Mouse (Mus musculus): ENCODE results near the gene Cma1.
"Not testable (repeated sequence)": the region's sequence is repeated elsewhere in the genome, so short reads cannot be mapped to it uniquely, and the experiment has no call there.

The Cma1 gene

DNA sequence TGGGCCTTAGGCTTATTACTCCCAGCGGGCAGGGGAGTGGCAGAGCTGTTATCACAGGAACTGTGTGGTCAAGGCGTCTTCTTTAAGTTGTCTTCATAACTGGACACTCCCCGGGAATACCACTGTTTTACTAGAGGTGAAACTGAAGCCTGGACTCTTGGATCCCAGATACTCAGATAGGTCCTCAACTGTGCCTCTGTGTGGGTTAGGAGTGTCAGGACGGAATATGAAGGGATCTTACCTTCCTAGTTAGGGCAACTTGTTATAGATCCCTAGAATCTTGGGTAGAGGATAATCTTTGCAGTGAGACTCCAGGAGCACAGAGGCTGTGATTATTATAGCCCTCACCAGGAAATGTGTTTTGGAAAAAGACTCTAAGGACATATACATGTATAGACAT, at the start of gene Cma1:
TSS of gene Cma1 (minus strand) at position 101 of the 400 bp plus-strand sequence.
- DNase-seq (ENCODE audit: low read depth, low spot score): no peak

DNA sequence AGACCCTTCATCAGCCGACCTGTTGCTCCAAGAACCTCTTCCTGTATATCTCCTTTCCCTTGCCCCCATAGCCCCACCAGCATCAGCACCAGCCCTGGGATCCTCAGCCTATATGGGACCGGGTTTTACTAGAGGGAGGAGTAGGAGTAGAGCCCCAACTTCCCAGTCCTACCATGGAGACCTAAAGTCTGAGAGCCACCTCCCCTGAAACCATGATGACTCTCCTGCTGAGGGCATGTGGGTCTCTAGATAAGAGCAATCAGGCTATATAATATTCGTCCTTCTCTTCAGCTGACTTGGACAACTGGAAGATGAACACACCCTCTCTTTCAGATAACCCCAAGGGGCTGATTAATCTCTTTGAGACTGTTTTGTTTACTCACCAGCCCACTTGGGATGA, 43.0 kb upstream of the Cma1 start:
- DNase-seq (ENCODE audit: low read depth, low spot score): not testable (repeated sequence)

DNA sequence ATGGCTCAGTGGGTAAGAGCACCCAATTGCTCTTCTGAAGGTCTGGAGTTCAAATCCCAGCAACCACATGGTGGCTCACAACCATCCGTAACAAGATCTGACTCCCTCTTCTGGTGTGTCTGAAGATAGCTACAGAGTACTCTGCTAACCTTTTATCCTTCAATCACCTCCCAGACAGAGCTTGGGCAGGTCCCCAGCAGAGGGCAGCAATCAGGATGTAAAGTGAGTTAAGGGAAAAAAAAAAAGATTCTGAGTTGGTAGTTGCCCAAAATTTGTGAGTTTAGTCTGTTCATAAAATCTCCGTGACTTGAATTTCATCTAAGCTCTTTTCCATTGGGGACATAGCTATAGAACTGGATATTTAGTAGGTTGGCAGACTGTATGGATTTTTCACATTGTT, 19.4 kb upstream of the Cma1 start:
- not testable (repeated sequence) for DNase-seq (ENCODE audit: low read depth, low spot score)

DNA sequence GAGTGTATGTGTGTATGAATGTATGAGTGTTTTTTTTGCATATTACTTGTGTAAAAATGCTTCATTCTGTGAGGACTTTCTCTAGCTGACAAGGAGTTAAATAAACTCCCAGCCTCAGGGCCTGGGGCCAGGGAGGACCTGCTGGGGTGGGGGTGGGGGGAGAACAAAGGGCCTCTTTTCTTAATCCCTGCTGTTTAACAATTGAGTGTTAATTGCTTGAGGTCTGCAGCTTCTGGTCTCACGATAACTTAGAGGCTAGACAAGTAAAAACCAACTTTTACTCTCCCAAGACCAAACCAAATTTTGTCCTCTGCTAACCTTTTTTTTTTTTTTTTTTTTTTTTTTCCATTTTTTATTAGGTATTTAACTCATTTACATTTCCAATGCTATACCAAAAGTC, 18.8 kb upstream of the Cma1 start:
- DNase-seq (ENCODE audit: low read depth, low spot score): no peak

DNA sequence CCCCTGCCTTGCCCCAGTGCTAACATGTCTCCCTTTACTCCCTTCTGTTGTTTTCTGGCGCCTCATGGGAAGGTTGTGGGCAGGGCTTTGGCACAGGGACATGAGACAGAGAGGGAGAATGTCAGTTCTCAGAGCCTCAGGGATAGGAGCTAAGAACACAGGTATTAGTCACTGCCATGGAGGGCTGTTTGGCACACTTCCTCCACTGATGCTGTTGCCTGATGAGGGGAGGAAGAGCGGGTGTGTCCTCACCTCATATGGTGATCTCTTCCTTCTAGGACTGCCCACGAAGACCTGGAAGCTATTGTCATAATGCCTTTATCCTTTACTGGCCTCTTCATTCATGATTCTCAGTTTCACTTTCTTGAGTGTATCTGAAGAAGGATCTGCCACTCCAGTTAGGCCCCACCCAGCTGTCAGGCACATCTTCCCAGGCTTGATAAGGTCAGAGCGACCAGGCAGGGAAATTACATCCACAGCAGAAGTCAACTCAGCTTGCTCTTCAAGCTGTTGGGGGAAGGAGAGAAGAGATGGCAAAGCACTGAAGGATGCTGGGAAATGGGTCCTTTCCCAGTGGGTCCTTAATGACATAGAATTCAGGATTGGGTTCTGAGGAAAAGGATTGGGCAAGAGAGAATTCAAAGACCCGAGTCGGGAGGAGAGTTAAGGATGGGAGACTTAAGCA, 6.0 kb upstream of the Cma1 start, which contains the start of gene Cma2:
TSS of gene Cma2 (plus strand) at position 635 of the 685 bp plus-strand sequence.
- DNase-seq (ENCODE audit: low read depth, low spot score): peak; percentile 23

DNA sequence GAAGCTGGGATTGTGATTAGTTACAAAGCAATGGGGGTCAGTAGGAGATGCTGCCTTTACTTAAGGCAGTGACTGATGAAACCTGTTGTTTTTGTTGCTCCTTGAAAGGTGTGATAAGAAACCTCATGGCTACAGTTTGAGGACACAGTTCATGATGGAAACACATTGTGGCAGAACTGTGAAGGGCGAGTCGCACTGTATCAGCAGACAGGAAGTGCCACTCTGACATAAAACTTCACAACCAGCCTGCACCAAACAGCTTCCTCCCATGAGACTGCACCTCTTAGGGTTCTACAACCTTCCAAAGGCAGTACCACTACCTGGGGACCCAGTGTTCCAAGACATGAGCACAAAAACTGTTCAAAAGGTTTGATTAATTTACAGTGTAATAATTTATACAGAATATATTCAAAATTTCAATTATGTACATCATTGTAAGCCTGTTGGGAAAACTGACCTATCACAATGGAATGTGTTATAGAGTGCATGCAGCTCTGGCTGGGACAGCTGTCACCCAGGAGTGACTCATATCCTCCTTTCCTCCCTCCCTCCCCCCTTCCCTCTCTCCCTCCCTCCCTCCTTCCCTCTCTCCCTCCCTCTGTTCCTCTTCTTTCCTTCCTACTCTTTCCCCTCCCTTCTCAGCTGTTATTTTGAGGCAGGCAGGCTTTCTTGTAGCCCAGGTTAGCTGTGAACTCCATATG, 1.9 kb upstream of the Cma1 start:
- DNase-seq (ENCODE audit: low read depth, low spot score): peak; percentile 45

DNA sequence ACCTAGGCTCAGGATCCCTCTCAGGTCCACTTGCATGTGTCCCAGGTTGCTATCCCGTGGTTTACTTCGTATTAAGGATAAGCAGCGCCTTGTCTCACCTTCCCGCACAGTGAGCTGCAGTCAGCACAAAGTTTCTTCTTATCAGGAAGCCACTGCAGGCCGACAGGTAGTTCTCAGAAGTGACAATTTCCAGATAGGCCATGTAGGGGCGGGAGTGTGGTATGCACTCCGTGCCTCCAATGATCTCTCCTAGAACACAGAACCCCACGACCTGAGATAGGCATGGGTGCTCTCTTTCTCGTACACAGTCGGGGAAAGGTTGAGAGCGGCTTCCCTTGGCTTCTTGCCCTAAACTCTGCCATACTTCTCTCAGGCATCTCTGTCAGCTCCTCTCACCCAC, 874 bp downstream of the Cma1 start:
- DNase-seq (ENCODE audit: low read depth, low spot score): no peak

DNA sequence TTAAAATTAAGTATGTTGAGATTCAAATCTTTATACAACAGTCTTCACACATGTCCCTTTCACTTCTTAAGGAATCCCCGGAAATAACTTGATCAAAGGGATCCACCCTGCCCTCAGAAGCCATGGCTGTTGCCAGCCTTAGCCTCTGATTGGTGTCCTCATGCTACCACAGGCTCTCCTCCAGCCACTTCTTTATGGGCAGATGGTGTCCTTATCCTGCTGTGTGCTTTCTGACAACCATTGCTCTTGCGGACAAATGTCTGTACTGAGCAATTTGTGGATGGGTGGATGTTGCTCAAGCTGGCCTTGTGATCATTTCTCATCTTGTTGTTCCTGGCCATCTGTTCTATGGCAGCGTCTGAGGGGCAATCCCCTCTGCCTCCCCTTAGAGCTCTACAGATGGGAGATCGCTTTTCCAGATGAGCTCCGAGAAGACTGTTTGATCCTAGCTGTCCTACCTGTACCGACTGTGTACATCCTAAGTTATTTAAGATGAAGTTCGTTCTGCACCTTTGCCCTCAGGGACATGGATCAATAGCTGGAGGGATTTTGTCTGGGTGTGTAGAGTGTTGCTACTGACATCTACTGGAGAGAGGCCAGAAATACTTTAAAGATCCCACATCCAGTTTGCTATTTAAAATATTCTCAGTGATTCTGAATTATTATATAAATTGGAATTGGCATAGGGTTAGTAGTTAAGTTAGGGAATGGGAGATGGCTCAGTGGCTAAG, 4.2 kb downstream of the Cma1 start:
- DNase-seq (ENCODE audit: low read depth, low spot score): peak; percentile 81

DNA sequence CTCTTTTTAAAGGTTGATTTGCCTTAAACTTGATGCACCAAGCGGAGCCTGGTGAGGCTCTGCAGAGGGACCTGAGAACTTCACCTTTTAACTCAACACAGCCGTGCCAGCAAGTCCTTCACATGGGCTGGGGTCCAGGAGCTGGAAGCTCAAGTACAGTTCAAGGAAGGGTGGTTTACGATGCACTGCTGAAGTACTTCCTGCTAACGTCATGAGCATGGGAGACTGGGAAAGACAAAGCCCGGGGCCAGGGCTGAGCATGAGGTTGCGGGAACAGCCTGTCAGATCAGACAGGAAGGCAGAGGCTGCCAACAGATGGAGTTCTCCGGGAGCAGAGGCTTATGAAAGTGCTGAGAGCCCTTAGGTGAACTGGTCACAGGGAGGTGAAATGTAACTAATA, 10.9 kb downstream of the Cma1 start:
- DNase-seq (ENCODE audit: low read depth, low spot score): no peak

DNA sequence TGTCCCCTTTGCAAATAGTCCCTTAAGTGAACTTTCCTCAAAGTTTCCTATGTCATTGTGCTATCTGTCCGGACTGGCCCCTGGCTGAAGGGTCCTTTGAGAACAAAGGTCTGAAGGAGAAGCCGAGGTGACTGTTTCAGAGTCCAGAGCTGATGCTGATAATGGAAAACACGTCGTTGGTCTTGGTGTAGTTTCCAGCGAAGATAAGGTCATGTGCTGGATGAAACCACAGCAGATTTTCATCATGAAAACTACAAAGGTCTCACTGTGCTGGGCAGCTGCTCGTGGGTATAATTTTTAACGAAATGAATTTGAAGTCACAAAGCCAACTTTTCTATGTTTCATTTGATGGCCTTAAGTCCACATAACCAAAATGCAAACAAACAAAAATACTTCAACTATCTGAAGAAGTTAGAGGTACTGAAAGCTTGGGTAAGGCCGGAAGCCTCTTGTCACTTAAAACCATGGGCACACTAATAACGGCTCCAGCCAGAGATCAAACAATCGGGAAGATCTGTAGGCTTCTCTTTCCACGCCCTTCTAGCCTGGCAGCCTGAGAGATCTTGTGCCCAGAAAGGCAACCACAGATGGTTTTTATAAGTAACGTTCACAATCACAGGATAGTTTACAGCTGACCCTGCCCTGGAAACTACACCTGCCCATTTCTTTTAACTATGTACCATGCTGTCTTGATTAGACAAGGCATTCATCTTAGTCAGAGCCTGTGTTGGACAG, 15.0 kb downstream of the Cma1 start:
- DNase-seq (ENCODE audit: low read depth, low spot score): no peak

DNA sequence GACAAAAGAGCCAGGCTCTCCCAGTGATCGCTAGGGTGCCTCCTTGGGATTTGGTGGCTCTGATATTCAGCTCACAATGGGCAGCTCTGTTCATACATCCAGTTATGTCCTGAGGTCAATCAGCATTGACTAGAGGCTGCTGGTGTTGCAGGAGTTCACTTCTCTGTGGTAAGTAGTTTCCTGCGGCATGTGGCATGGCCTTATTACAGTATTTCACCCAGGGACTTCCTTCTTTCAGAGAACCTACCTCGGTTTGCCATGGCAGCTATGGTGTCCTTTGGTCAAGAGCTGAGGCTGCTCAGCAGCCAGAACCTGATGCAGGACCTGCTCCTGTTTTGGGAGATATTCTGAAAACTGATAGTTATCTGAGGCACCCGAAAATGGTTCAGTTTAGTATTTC, 17.6 kb downstream of the Cma1 start:
- no peak for DNase-seq (ENCODE audit: low read depth, low spot score)

DNA sequence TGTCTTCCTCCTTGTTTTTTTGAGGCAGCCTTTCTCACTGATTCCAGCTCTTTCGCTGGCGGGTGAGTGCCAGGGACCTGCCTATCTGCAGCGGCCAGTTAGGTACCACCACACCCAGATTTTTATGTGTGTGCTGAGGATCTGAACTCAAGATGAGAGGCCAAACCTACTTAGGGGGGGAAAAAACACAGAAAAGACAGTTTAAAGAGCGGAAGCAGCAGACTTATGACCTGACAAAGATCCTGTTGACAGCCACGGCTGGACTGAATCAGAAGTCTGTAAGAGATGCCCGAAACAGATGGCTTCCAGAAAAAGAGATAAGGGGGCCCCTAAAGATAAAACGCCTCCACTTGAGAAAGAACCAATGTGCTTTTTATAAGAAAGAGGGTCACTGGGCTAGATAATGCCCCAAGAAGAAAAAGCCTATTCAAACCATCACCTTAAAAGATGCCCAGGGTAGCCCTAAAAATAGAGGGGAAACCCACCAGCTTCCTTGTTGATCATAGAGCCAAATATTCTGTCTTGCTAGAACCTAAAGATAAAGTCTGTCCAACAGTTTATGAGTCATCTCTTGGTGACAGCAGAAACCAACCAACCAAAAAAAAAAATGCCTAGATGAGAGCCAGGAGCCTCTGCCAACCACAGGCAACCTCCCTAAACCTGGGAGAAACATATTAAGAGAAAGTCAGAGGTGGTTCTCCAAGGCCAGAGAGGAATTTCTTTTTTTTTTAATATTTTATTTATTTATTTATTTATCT, 21.8 kb downstream of the Cma1 start:
- DNase-seq (ENCODE audit: low read depth, low spot score): peak; percentile 56

DNA sequence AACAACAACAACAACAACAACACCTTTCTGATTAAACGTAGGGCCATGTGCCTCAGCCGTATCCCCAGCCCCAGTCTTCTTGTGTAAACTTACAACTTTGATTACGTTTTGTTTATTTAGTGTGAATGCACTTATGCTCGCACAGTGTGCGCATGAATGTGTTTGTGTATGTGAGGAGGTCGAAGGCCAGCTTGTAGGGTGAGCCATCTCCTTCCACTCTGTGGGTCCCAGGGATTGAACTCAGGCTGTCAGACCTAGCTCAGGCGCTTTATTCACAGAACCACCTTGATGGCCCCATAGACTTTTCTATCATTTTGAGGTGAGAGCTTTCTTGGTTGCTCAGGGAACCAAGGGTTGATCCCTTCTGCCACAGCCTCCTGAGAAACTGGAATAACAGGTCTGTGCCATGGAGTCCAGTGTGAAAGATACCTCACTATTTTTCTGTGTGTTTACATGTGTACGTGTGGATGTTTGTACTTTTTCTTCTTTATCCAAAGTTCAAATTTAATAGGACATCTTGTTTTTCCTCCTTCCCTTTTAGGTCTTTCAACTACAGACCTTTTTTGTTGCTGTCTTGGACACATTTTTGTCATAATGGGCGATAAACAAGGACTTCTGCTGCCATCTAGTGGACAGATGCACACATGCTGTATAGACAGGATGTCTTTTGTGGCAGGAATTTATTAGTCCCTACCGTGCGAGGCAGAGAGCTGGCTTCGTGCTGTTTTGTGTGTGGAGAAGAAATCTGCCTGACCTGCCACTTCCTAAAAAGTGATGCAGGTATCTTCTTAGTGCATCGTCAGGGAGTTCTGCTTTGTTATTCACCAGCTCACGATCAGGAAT, 26.0 kb downstream of the Cma1 start:
- peak; percentile 95 for DNase-seq (ENCODE audit: low read depth, low spot score)

DNA sequence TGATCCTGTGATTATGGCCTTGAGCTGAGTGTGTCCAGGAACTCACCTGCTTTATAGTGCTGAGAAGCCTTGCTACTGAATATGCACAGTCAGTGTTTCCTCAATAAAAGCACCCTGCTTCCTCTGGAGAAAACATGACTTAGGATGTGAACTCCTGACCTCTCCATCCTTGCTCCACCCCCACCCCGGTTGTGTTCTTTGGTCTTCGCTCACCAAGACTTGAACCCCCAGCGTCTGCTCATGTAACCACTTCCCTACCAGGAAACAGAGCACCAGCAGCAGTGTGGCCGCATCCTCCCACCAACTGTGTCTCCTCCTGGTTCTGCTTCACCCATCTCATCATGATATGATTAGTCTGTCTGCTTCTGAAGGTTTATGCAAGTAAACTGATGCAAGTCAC, 31.1 kb downstream of the Cma1 start:
- no peak for DNase-seq (ENCODE audit: low read depth, low spot score)

DNA sequence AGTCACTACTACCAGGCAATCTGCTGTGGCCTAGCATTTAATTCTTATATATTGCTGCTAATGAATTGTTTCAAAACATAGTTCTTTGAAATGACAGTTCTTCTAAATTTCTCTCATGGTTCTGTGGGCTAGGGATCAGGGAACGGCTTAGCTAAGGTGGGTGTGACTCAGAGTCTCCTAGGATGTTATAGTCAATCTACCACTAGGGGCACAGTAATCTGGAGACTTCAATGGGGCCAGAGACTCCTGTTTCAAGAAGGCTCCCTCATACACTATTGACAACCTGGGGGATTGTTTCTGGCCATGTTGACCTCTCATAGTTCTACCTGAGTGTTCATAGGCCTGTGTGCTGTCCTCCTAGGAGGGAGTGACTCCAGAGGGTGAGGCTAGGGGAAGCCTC, 39.0 kb downstream of the Cma1 start:
- no peak for DNase-seq (ENCODE audit: low read depth, low spot score)

DNA sequence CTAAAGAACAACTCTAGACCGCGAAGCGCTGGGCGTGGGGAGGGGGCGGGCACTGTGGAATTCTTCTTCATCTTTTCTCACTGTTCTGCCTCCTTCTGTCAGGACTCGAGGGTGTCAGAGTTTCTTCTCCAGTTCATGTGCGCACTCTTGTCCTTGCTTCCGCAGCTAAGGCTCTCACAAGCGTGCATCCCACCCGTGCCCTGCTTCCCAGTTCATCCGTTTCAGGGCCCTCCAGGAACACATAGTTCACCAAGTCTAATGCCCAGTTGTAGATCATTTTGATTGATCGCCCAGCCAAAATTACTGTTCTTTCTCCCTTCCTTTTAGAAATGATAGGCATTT, 44.1 kb downstream of the Cma1 start:
- DNase-seq (ENCODE audit: low read depth, low spot score): no peak

DNA sequence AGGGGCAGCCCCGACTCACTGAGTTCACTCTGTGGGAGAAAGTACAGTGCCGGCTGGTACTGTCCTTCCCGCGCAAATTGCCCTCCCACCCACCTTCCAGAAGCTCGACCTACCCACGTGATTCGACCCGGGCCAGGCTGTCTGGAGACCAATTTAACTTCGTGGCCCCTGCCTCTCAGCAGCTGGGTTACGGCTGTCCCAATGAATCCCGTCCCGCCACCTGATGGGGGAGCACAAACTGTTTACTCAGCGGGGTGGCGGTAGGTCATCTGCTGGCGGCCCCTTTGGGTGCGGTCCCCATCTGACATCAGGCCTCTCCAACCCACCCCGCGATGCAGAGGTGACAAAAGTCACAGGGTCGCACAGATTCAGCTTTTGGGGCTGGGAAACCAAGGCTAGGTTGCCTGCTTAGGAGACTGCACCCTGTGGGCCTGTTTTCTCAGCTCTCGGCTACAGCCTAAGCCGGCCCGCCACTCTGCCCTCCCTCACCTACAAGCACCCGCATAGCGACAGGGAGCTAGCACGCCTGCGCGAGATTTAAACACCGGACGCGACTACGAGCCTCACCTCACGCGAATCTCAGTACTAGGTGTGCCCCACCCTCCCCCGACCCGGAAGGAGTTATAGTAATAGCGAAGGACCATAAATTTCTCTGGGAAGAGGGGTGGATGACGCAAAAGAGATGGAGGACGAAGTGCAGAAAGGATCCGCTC, 44.6 kb downstream of the Cma1 start, which contains the start of gene Sdr39u1:
TSS of gene Sdr39u1 (minus strand) at position 593 of the 713 bp plus-strand sequence.
- peak; percentile 98 for DNase-seq (ENCODE audit: low read depth, low spot score)

DNA sequence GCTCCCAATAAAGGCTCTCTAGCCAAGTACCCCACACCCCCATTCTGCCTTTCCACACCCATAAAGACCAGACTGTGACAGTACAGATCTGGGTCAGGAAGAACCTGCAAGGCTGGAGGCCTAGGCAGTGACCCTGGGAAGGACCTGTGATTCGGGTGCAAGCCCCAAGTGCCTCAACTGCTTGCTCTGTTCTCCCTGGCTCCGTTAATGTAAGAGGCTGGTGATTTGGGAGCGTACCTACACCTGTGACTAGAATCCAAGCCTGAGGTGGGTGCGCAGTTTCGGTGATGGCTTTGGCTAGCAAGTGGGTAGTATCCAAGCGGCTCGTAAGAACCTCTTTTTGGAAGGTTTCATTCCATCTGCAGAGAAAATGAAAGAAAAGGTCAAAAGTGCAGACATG, 45.5 kb downstream of the Cma1 start:
- DNase-seq (ENCODE audit: low read depth, low spot score): no peak

DNA sequence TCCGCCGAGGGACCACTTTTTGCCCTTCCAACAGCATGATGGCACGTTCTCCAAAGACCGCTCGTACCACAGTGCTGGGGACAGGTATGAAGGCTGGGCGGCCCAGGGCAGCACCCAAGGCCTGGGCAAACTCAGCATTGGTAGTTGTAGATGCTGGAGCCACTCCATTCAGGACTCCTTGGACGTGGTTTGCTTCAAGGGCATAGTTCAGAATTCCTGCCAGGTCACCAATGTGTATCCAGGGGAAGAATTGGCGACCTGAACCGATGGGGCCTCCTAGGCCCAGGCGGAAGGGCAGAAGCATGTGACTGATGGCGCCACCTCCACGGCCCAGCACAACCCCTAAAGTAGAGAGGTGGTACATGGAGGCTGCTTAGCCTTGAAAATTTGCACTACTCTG, 46.8 kb downstream of the Cma1 start:
- DNase-seq (ENCODE audit: low read depth, low spot score): no peak
